Comparison of ENCODE assay signal across 24 mouse cellular contexts in genomic region chr17:44766975-44767374, GRCm38 (mm10). TPM values are rescaled to one million over a fixed set of nuclear protein-coding genes. Genes with fewer than 3 reads are reported as not detected.
A peak's percentile ranks its signal among the peaks of the same experiment; 100 is the strongest.
DNase-seq lines count a peak whose midpoint lies in the region; ATAC-seq and TF ChIP-seq lines count a peak whose summit lies in the region.
"Had no signal": no experiment of that assay in that cellular context is flagged by ENCODE, and none has a peak within 500 bp of the region (broad histone marks: within the 10 kb centered on the region; RNA-seq: fewer than 3 reads in every experiment).

No protein-coding gene starts in this region.

- in situ Hi-C loops in CH12.LX (cut with MboI; ENCODE audit: low pct_ligation_motif_present, low pct_unique_long_range_greater_than_20kb, low sequenced_read_pairs) = no loop called here

- 0 out of 2 replicates have a peak overlapping the region, but pooled peaks have one; percentile 9 for H3K27ac ChIP-seq in lung, embryonic 16.5 days (ENCODE audit: low read length)
- peak overlapping the region; percentile 45; the same call in 1 of the 2 replicates for H3K27ac ChIP-seq in CH12.LX (ENCODE audit: insufficient read depth, low read depth)
- H3K27ac ChIP-seq: embryonic facial prominence, embryonic 12.5 days; embryonic facial prominence, embryonic 15.5 days; forebrain, embryonic 12.5 days; forebrain, embryonic 15.5 days; heart, adult 2 months; heart, embryonic 10.5 days; heart, embryonic 13.5 days; hindbrain, embryonic 12.5 days; hindbrain, embryonic 15.5 days had no signal

- no peak for DNase-seq in lung, postnatal 4 days
- DNase-seq in CH12.LX (ENCODE audit: extremely low read depth) = no peak
- DNase-seq: adrenal gland, adult 2 months; adrenal gland, postnatal 14 days; cerebellum, adult 11 months; cerebellum, adult 2 months; cerebellum, adult 9-11 months; cerebellum, postnatal 25 days; gastrocnemius, postnatal 25 days; heart, adult 2 months had no signal

- no peak for ATAC-seq in lung, embryonic 16.5 days (ENCODE audit: low read depth)
- ATAC-seq in inflammation-experienced regulatory T-cells, adult 6 months = no peak
- ATAC-seq: forebrain, embryonic 15.5 days had no signal

- no peaks in the 10 kb centered on the region for H3K79me2 ChIP-seq in C2C12 (ENCODE audit: control insufficient read depth, insufficient read depth)
- no peaks in the 10 kb centered on the region for H3K79me2 ChIP-seq in CH12.LX (replicated peaks; ENCODE audit: control insufficient read depth, extremely low read depth, insufficient read depth, poor library complexity, severe bottlenecking)
- no peaks in the 10 kb centered on the region for H3K79me2 ChIP-seq in myocyte (ENCODE audit: control insufficient read depth, insufficient read depth)

- dilution Hi-C loops in CH12.LX (cut with MboI; ENCODE audit: extremely low pct_ligation_motif_present, extremely low pct_unique_long_range_greater_than_20kb, low sequenced_read_pairs) = no loop called here

- no peak overlapping the region for H3K4me3 ChIP-seq in lung, embryonic 16.5 days (ENCODE audit: low read length)
- H3K4me3 ChIP-seq in C2C12 (ENCODE audit: insufficient read depth, poor library complexity, severe bottlenecking) (no peak overlapping the region), CH12.LX (replicated peaks in 1 of 3; ENCODE audit: low read depth in 2 of 3, low read length in 2 of 3, poor library complexity in 1 of 3) (no peak overlapping the region), myocyte (no peak overlapping the region)
- H3K4me3 ChIP-seq: embryonic facial prominence, embryonic 12.5 days; embryonic facial prominence, embryonic 15.5 days; erythroblast, embryonic 14.5 days; forebrain, embryonic 12.5 days; forebrain, embryonic 15.5 days; heart, adult 2 months; heart, embryonic 10.5 days; heart, embryonic 13.5 days; hindbrain, embryonic 12.5 days; hindbrain, embryonic 15.5 days had no signal

- no peaks in the 10 kb centered on the region for H3K9me3 ChIP-seq in lung, embryonic 16.5 days (ENCODE audit: control insufficient read depth, low read length)
- no peaks in the 10 kb centered on the region for H3K9me3 ChIP-seq in CH12.LX (replicated peaks; ENCODE audit: low read length)
- H3K9me3 ChIP-seq: embryonic facial prominence, embryonic 12.5 days; embryonic facial prominence, embryonic 15.5 days; forebrain, embryonic 12.5 days; forebrain, embryonic 15.5 days; G1E; heart, embryonic 10.5 days; heart, embryonic 13.5 days; hindbrain, embryonic 12.5 days; hindbrain, embryonic 15.5 days had no signal

- no peak for TF ChIP-seq EP300 in CH12.LX (IDR thresholded peaks at IDR 0.05; ENCODE audit: low read length)

- no peak for TF ChIP-seq RAD21 in CH12.LX (IDR thresholded peaks at IDR 0.05; ENCODE audit: low read depth, low read length)

- TF ChIP-seq POLR2A in CH12.LX (IDR thresholded peaks at IDR 0.05; ENCODE audit: low read depth, low read length) (no peak), myocyte (IDR thresholded peaks at IDR 0.05; ENCODE audit: insufficient read length, low read depth) (no peak)

- no peaks in the 10 kb centered on the region for H3K79me3 ChIP-seq in C2C12 (ENCODE audit: low read depth)

- H3K27me3 ChIP-seq in lung, embryonic 16.5 days (ENCODE audit: control insufficient read depth, insufficient read depth, low read depth, low read length) = no peaks in the 10 kb centered on the region
- H3K27me3 ChIP-seq in C2C12 (ENCODE audit: control insufficient read depth, insufficient read depth, insufficient read length) (no peaks in the 10 kb centered on the region), CH12.LX (replicated peaks) (no peaks in the 10 kb centered on the region), myocyte (ENCODE audit: control insufficient read depth, insufficient read depth, insufficient read length) (no peaks in the 10 kb centered on the region)
- H3K27me3 ChIP-seq: embryonic facial prominence, embryonic 12.5 days; embryonic facial prominence, embryonic 15.5 days; forebrain, embryonic 12.5 days; forebrain, embryonic 15.5 days; heart, embryonic 13.5 days; hindbrain, embryonic 12.5 days; hindbrain, embryonic 15.5 days had no signal

- WGBS in lung, embryonic 16.5 days = 48% methylated on average over 2 of the region's 2 CpGs

- H3K4me2 ChIP-seq in lung, embryonic 16.5 days (ENCODE audit: low read depth, low read length) = no peak overlapping the region
- peak overlapping the region; percentile 95 for H3K4me2 ChIP-seq in CH12.LX (ENCODE audit: insufficient read depth, low read depth, poor library complexity, severe bottlenecking)
- peak overlapping the region; percentile 60 for H3K4me2 ChIP-seq in myocyte (ENCODE audit: low read depth)
- H3K4me2 ChIP-seq: embryonic facial prominence, embryonic 12.5 days; embryonic facial prominence, embryonic 15.5 days; forebrain, embryonic 12.5 days; forebrain, embryonic 15.5 days; heart, embryonic 13.5 days; hindbrain, embryonic 12.5 days; hindbrain, embryonic 15.5 days had no signal

- no peak overlapping the region for H3ac ChIP-seq in C2C12 (ENCODE audit: control insufficient read depth, insufficient read length, low read depth)
- no peak overlapping the region for H3ac ChIP-seq in myocyte (ENCODE audit: control insufficient read depth, insufficient read length)

- no peaks in the 10 kb centered on the region for H3K36me3 ChIP-seq in lung, embryonic 16.5 days (ENCODE audit: control insufficient read depth, insufficient read depth, low read length)
- no peaks in the 10 kb centered on the region for H3K36me3 ChIP-seq in C2C12 (ENCODE audit: control insufficient read depth, insufficient read depth)
- no peaks in the 10 kb centered on the region for H3K36me3 ChIP-seq in CH12.LX (replicated peaks in 1 of 2; ENCODE audit: control insufficient read depth in 1 of 2, insufficient read depth in 1 of 2, low read length in 1 of 2)
- no peaks in the 10 kb centered on the region for H3K36me3 ChIP-seq in myocyte (ENCODE audit: control insufficient read depth, insufficient read depth)
- H3K36me3 ChIP-seq: embryonic facial prominence, embryonic 12.5 days; embryonic facial prominence, embryonic 15.5 days; forebrain, embryonic 12.5 days; forebrain, embryonic 15.5 days; G1E; heart, embryonic 10.5 days; heart, embryonic 13.5 days; hindbrain, embryonic 12.5 days; hindbrain, embryonic 15.5 days had no signal

- TF ChIP-seq CTCF in C2C12 (IDR thresholded peaks at IDR 0.05; ENCODE audit: control insufficient read depth, insufficient read depth, insufficient read length) (no peak), CH12.LX (conservative IDR thresholded peaks at IDR 0.05 in 1 of 2, IDR thresholded peaks at IDR 0.05 in 1 of 2; ENCODE audit: low read depth in 2 of 2, low read length in 2 of 2) (no peak)

- no peak overlapping the region for H3K9ac ChIP-seq in lung, embryonic 16.5 days (ENCODE audit: low read length)
- H3K9ac ChIP-seq in CH12.LX (ENCODE audit: insufficient read depth, low read depth) = peak overlapping the region; percentile 66
- H3K9ac ChIP-seq: embryonic facial prominence, embryonic 12.5 days; embryonic facial prominence, embryonic 15.5 days; forebrain, embryonic 12.5 days; forebrain, embryonic 15.5 days; heart, embryonic 13.5 days; hindbrain, embryonic 12.5 days; hindbrain, embryonic 15.5 days had no signal

- H3K4me1 ChIP-seq in lung, embryonic 16.5 days (replicated peaks; ENCODE audit: control insufficient read depth, insufficient read depth, low read length) = no peaks in the 10 kb centered on the region
- H3K4me1 ChIP-seq in CH12.LX (ENCODE audit: control insufficient read depth in 1 of 2, insufficient read depth in 2 of 2) = peaks cover 4 to 20% of the 10 kb centered on the region in 2 experiments; a peak in 3 of 4 replicates
- H3K4me1 ChIP-seq: forebrain, embryonic 12.5 days; forebrain, embryonic 15.5 days; heart, embryonic 10.5 days; heart, embryonic 13.5 days; hindbrain, embryonic 12.5 days; hindbrain, embryonic 15.5 days had no signal

TF ChIP-seq in C2C12, 6 proteins besides CTCF, POLR2A, EP300 and RAD21 (continues in another document):
- TF ChIP-seq FOSL1 (IDR thresholded peaks at IDR 0.05; ENCODE audit: insufficient read depth, low read length, poor library complexity, severe bottlenecking) (no peak), USF1 (IDR thresholded peaks at IDR 0.05; ENCODE audit: low read depth) (no peak), CEBPB (IDR thresholded peaks at IDR 0.05; ENCODE audit: low read depth) (no peak), MAX (IDR thresholded peaks at IDR 0.05) (peak; percentile 14), MYOG (IDR thresholded peaks at IDR 0.05; ENCODE audit: control insufficient read depth, extremely low read depth, insufficient read length) (no peak)

TF ChIP-seq in CH12.LX, 34 proteins besides CTCF, POLR2A, EP300 and RAD21:
- TF ChIP-seq CHD1 (IDR thresholded peaks at IDR 0.05; ENCODE audit: low read depth, low read length) = 0 out of 2 replicates have a peak, but pooled peaks have one; percentile 9
- no peak for TF ChIP-seq JUND (conservative IDR thresholded peaks at IDR 0.05; ENCODE audit: low read depth, low read length)
- TF ChIP-seq NELFE (IDR thresholded peaks at IDR 0.05; ENCODE audit: low read depth, low read length) = no peak
- no peak for TF ChIP-seq ZKSCAN1 (IDR thresholded peaks at IDR 0.05; ENCODE audit: borderline replicate concordance, low read depth, low read length)

TF ChIP-seq in myocyte, 11 proteins besides CTCF, POLR2A, EP300 and RAD21:
- TF ChIP-seq MYOD1 (IDR thresholded peaks at IDR 0.05; ENCODE audit: control insufficient read depth in 1 of 3, insufficient read length in 2 of 3, low read depth in 2 of 3) (peak in 1 of 3 experiments; percentile 8), MAX (IDR thresholded peaks at IDR 0.05; ENCODE audit: low read depth) (no peak), MYOG (IDR thresholded peaks at IDR 0.05; ENCODE audit: control insufficient read depth in 1 of 3, insufficient read depth in 1 of 3, insufficient read length in 2 of 3, low read depth in 2 of 3) (no peak)

RNA-seq across cellular contexts. Expression of gene Supt3, which starts 10.0 kb away (rescaled TPM):
- polyA plus RNA-seq in lung, embryonic 16.5 days (2015; fragmentation: Nextera tagmentation; extraction: Ambion mirVana) = 17.5 and 20.4 TPM in 2 replicates
- 18.1 TPM for polyA plus RNA-seq in C2C12 (2012; fragmentation: generic; extraction: Trizol)
- total RNA-seq in CH12.LX (2012; rRNA removed) = 9.1 and 13.1 TPM in 2 replicates
- 7.5 and 8.3 TPM in 2 replicates for total RNA-seq in CH12.LX (2014; rRNA removed)
- 20.7 and 22.7 TPM in 2 replicates for polyA plus RNA-seq in CH12.LX (2012; ENCODE audit: insufficient read length, low read depth)
- 30.9 TPM for polyA plus RNA-seq in myocyte (2012; fragmentation: generic; extraction: Trizol)
- 10 to 100 TPM; 15.4 to 27.4 (median 18.5) TPM for polyA plus RNA-seq in inflammation-experienced regulatory T-cells, adult 6 months (2017; shearing (Covaris generic))

RNA-seq across cellular contexts. Expression of gene Runx2, which starts 47.6 kb away (rescaled TPM):
- polyA plus RNA-seq in lung, embryonic 16.5 days (2015; fragmentation: Nextera tagmentation; extraction: Ambion mirVana) = 1.2 and 1.3 TPM in 2 replicates
- polyA plus RNA-seq in C2C12 (2012; fragmentation: generic; extraction: Trizol) (16.6 TPM), CH12.LX (2012; ENCODE audit: insufficient read length, low read depth) (0.37 and 0.70 TPM in 2 replicates), myocyte (2012; fragmentation: generic; extraction: Trizol) (6.7 TPM)
- total RNA-seq in CH12.LX (2012; rRNA removed) (0.55 and 1.1 TPM in 2 replicates), CH12.LX (2014; rRNA removed) (0.41 and 1.4 TPM in 2 replicates)
- 10 to 100 TPM in 1 of 3 experiments, 1 to 10 TPM in 2; 6.2 to 21.3 (median 8.4) TPM for polyA plus RNA-seq in inflammation-experienced regulatory T-cells, adult 6 months (2017; shearing (Covaris generic))
